Mouse (Mus musculus): ENCODE results near the gene Cep131. TPM values are rescaled to one million over a fixed set of nuclear protein-coding genes. Genes with fewer than 3 reads are reported as not detected.

Cep131 gene
- total RNA-seq, 1 experiment from 2014 or later: 67.4 TPM

GRCm38 (mm10) chr11:120098588-120099511 is 12.2 kb upstream of the Cep131 start, which contains the start of the genes Tepsin and Ndufaf8:
Gene Tepsin (minus strand): TSS chr11:120098731.
Gene Ndufaf8 (plus strand): TSS chr11:120098928.
- peak; percentile 97 for DNase-seq

GRCm38 (mm10) chr11:120092817-120093591 is 6.4 kb upstream of the Cep131 start:
- DNase-seq: peak; percentile 87

GRCm38 (mm10) chr11:120090661-120091060 is 4.0 kb upstream of the Cep131 start:
- peak; percentile 51 for DNase-seq

- DNase-seq: peak; percentile 69
Measured at GRCm38 (mm10) chr11:120085891-120086627, 568 bp downstream of the Cep131 start.

DNA sequence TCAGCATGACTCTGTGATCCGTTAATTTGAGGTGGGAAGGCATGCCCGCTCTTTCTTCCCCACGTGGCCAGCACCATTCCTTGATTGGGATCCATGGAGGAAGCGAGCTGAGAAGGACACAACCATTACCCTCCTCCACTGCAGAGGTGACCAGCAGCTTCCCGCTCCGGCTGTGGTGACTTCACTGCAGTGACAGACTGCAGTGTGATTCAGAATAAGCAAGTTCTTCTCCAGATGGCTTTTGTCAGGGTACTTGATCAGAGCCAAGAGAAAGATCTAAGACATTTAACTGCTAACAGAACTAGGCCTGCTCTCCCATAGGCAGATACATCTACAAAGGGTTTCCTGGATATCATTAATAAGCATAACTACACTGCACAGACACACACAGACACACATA is 6.3 kb downstream of the Cep131 start:
- DNase-seq: no peak

DNA sequence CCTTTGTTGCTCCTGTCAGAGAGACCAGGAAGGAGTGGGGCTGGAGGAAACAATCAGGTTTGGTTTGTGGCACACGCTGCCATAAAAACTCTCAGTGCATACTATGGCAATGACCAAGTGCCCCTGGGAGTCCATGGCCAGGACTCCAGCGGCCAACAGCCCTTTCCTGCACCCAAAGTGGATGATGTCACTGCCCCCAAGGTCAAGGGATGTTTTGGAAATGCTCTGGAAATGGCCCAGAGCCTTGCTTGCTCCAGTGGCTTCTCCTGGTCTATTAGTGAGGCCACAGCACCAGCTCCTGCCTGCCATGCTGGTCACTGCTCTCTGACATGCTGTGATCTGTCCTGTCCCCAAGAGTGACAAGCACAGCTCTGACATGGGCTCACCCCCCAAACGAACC is 10.4 kb downstream of the Cep131 start:
- peak; percentile 85 for DNase-seq

DNA sequence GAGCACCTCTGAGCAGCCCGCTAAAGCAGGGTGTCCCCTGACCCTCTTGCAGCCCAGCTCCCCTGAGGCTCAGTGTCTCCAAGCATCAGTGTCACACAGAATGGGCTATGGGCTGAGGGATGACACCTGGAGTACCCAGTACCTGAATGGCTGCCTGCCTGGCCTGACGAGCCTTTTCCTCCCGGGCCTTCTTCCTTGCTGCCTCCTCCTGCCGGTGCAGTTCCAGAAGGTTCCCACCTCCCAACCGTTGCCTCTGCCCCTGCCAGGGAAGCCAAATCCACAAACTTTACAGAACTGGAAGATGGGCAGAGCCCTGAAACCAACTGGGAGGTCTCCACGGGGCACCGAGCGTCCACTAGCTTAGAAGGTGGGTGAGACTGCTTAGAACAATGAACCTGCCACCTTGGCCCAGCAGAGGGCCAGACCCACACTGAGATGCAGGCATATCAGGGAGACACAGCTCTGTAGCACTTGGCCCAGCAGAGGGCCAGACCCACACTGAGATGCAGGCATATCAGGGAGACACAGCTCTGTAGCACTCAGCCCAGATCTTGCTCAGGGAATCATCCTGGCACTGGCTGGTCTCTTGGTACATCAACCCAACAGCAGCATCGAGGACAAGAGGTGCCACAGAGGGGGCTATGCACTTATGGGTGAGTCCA is 13.5 kb downstream of the Cep131 start:
- no peak for DNase-seq

GRCm38 (mm10) chr11:120071731-120072320 is 14.8 kb downstream of the Cep131 start:
- DNase-seq: peak; percentile 73

DNA sequence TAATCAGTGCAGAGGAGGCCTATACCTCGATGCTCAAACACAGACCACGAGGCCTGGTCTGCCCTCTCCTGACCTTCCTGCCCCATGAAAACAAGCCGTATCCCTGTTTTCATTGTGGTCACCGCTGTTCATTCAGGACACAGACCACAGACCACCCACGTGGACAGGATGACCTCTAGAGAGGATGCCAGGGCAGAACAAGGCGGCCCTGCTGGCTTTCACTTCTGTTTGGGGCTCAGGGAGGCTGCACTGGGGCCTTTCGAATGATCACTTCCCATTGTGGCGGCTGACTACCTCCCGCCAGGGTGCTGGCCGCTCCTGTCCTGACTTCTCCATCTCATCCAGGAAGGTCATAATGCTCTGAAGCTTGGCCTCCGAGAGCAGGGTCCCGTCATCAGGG is 15.6 kb downstream of the Cep131 start:
- DNase-seq: no peak

DNA sequence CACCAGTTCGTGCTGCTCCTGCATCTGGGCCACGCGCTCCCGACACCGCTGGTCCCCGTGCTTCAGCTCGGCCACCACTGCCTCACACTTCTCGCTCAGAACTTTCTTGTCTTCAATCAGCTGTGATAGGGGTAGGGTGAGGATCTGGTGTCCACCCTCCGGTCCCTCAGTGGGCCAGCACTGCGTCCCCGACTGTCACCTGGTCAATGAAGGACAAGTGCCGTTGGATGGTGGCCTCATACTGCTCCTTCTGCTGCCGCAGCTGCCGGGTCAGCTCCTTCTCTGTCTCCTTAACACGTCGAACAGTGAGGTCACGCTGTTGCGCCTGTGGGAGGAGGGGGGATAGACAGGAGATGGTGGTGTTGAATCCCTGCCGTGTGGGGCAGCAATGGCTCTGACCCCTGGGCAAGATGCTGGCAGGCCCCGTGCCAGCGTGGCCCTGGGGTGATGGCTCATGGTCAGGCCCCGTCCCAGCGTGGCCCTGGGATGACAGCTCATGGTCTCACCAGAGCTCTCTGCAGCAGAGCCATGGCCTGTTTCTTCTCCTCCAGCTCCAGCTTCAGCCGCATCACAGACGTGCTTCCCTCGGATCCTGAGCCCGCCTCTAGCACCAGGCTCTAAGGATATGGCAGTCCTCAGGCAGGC is 16.2 kb downstream of the Cep131 start:
- peak; percentile 84 for DNase-seq

GRCm38 (mm10) chr11:120069261-120069660 is 17.4 kb downstream of the Cep131 start:
- DNase-seq: no peak

DNA sequence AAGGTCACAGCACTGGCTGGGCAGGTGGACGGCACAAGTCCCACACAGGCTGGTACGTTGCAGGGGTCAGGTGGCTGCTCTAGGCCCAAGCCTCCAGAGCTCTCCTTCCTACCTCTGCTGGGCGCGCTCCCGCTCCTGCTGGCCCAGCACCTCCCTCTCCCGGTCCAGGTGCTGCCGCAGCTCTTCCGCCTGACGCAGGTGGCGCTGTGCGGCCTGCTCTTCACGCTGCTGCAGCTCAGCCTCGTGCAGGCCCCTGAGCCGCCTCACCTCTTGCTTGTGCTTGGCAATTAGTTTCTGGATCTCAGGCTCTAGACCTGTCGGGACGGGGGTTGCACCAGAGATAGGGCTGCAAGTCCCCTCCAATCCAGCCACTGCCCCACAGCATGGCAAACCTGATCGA is 18.8 kb downstream of the Cep131 start:
- DNase-seq: no peak

- peak; percentile 78 for DNase-seq
Measured at GRCm38 (mm10) chr11:120065291-120065690, 21.3 kb downstream of the Cep131 start.

GRCm38 (mm10) chr11:120064668-120065040 is 22.0 kb downstream of the Cep131 start:
- no peak for DNase-seq

- no peak for DNase-seq
Measured at GRCm38 (mm10) chr11:120064006-120064667, 22.5 kb downstream of the Cep131 start.

- no peak for DNase-seq
Measured at GRCm38 (mm10) chr11:120063326-120063725, 23.3 kb downstream of the Cep131 start.

DNA sequence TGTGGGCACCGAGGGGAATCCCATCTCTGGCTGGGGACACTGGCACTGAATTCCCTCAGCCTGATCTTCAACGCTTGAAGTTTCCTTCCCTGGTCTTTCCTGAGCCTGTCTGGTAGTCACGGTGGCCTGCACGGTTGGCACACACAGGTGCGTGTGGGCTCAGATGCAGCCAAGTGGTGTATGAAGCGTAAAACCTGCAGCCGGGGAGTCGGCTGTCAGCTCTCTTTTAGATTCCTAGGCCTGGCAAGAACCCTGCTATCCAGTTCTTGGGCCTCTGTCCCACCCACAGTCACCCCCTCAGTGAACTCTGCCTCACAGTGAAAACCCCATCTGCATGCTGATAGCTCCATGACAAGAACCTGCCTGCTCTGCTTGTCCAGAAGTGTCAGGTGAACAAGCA is 26.0 kb downstream of the Cep131 start:
- DNase-seq: no peak

GRCm38 (mm10) chr11:120055953-120056732 is 30.5 kb downstream of the Cep131 start:
- DNase-seq: no peak

GRCm38 (mm10) chr11:120053846-120054245 is 32.8 kb downstream of the Cep131 start:
- DNase-seq: no peak
